Mouse (Mus musculus): ENCODE measurements around the gene Stfa2.
"Not testable (repeated sequence)": the region's sequence is repeated elsewhere in the genome, so short reads cannot be mapped to it uniquely, and the experiment has no call there.

DNA sequence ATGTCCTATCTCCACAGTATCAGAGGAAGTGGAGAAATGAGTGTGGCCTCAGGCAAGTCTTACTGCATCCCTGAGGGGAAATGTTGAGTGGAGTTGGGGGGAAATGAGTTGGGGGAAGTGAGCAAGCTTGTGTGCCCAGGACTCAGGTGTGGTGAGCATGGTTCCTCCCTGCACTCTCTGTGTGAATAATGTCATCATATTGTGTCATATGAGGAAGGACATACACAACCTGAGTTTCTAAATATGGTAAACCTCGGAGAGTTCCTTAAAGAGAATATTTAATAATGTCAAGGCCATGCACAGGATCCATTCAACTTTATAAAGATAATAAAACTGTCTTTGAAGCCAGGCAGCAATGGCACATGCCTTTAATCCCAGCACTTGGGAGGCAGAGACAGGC is 12.7 kb upstream of the Stfa2 start:
- TF ChIP-seq EP300, CTCF (IDR thresholded peaks at IDR 0.05; ENCODE audit: low read depth): not testable (repeated sequence)

All from heart, postnatal 0 days (tissue).